Mouse (Mus musculus): Measurements from ENCODE around the gene Ddx39b. TPM values are rescaled to one million over a fixed set of nuclear protein-coding genes. Genes with fewer than 3 reads are reported as not detected.

Gene Ddx39b
- polyA plus RNA-seq, 2 experiments from 2014 or later: 255 to 357 TPM

GRCm38 (mm10) chr17:35245731-35246623 lies 4.4 kb downstream of the Ddx39b start:
- no peak for ATAC-seq

GRCm38 (mm10) chr17:35247144-35247543 lies 5.6 kb downstream of the Ddx39b start:
- no peak for ATAC-seq

GRCm38 (mm10) chr17:35248986-35249385 lies 7.4 kb downstream of the Ddx39b start:
- no peak for ATAC-seq

GRCm38 (mm10) chr17:35249451-35250197 lies 8.1 kb downstream of the Ddx39b start:
- ATAC-seq: no peak

GRCm38 (mm10) chr17:35250348-35251120 lies 9.0 kb downstream of the Ddx39b start:
- no peak for ATAC-seq

- no peak for ATAC-seq
Observed at GRCm38 (mm10) chr17:35251162-35251719, 9.7 kb downstream of the Ddx39b start.

GRCm38 (mm10) chr17:35251981-35252380 lies 10.4 kb downstream of the Ddx39b start:
- ATAC-seq: no peak

GRCm38 (mm10) chr17:35252619-35253292 lies 11.2 kb downstream of the Ddx39b start:
- no peak for ATAC-seq

GRCm38 (mm10) chr17:35253293-35254093 lies 11.9 kb downstream of the Ddx39b start:
- ATAC-seq: no peak

- peak; percentile 40 for ATAC-seq
Observed at GRCm38 (mm10) chr17:35254241-35255098, 12.9 kb downstream of the Ddx39b start.

- no peak for ATAC-seq
Observed at GRCm38 (mm10) chr17:35255301-35255700, 13.8 kb downstream of the Ddx39b start.

GRCm38 (mm10) chr17:35255704-35256103 lies 14.2 kb downstream of the Ddx39b start:
- no peak for ATAC-seq

GRCm38 (mm10) chr17:35257378-35257777 lies 15.8 kb downstream of the Ddx39b start:
- no peak for ATAC-seq

GRCm38 (mm10) chr17:35257824-35258491 lies 16.4 kb downstream of the Ddx39b start:
- ATAC-seq: peak; percentile 30

- peak; percentile 47 for ATAC-seq
Observed at GRCm38 (mm10) chr17:35258492-35259478, 17.2 kb downstream of the Ddx39b start.

- no peak for ATAC-seq
Observed at GRCm38 (mm10) chr17:35259621-35260020, 18.1 kb downstream of the Ddx39b start.

GRCm38 (mm10) chr17:35261651-35262050 lies 20.1 kb downstream of the Ddx39b start:
- no peak for ATAC-seq

Data from CD4-positive, CD25-positive, alpha-beta regulatory T cell, adult 4 months (primary cell).